Mouse (Mus musculus) spleen, postnatal 14 days (tissue): ENCODE results near the gene Ptprm.

ENCODE experiments used
- DNase-seq, 2 experiments: peaks; one replicate each; pipeline ENCODE4 v3.0.0; 2021 to 2022; ENCODE audit warnings: low spot score in 2 of 2

Ptprm gene

DNA sequence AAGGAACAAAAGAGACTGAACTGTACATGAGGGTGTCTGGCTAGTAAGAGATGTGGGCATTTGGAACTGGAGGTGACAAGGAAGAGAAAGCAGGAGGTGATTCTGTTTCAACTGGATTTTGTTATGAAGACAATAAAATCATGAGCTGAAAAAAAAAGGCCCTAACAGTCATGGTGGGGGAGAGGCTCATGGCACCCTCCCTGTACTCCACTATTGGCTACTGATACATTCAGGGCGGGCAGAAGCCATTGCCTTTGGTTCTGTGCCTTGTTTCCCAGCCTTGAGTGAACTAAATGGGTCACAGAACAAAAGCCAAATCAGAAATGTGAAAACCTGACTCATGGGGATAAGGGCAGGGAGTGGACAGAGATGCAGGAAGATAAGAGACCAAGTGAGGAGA, 575.2 kb downstream of the Ptprm start:
- DNase-seq: no peak

DNA sequence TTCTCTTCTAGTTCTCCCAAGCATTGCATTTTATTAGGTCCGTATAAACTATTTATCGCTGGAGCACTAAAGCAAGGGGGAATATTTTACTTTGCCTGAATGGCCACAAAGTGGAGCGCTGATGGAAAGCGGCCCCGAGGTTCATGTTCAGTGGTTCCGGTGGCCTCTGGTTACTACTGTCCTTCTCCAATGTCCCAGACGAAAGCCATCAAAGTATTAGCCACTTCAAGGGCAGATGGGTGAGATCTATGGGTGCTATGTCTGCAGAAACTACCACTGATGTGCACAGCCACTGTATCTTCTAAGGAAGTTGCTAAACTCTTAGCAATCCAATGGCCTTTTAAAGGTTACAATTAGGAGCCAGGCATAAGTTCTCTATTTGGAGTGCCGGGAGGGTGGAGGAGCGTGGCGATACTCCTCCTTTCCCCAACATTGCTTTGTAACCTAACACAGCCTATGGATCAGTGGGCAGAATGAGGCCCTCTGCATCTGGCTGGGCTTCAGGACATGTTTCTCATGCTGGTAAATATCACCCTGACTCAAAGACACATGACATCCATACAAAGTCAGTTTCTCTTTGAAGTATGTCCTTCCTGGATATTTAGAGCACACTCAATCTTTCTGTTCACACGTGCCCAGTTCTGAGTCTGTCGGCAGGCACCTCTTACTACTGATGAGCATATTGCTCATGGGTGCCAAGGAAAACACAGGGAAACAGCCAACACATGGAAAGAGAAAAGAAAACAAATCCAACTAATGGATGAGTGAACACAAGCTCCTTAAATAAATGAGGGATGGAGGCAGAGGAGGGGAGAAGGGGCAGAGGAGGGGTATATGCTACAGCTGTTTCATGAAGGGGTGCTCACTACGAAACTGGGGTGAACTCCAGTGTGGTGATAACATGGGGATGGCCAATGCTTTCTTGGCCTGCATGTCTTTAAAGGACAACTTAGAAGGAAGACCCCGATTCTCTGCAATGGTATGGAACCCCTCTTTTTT, 584.6 kb downstream of the Ptprm start:
- DNase-seq: no peak

DNA sequence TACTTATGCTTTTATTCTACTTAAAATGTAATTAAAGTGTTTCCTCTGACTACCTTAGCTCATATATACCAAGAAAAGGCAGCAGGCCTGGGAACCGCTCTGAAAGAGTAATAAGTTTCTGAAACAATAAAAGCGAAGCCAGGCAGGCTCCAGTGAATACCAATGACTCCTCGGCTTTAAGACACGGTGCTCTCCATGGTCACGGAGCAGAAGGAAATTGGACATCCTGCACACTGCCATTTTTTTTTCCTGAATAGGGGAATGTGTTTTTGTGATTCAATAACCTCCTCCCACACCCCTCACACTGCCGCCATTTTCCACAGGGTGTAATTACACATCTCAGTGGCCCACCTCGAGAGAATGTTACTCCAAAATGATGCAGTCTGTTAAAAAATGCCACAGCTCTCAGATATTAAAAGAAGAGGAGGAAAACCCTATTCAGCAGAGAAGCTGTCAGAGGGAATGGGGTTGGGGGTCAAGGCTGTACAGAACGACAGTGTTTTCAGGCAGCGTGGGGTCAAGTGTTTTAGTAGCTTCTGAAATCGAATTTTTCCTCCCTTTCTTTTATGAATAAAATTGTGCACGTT, 585.5 kb downstream of the Ptprm start:
- no peak for DNase-seq

DNA sequence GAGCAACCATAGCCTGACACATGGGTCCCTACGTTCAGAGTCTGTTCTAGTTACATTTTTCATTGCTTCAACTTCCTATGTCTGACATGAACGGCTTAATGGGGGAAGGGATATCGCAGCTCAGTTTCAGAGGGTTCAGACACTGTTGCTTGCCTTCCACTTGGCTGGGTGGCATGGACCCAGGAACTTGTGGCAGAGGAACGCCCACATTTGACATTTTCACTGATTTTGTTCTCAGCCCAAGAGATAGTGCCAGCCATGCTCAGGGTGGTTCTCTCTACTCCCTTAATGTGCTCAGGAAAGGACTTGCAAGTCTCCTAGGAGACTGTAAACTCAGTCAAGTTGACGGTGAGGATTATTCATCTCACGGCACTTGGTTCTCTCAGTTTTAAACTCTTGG, 588.1 kb downstream of the Ptprm start:
- no peak for DNase-seq

DNA sequence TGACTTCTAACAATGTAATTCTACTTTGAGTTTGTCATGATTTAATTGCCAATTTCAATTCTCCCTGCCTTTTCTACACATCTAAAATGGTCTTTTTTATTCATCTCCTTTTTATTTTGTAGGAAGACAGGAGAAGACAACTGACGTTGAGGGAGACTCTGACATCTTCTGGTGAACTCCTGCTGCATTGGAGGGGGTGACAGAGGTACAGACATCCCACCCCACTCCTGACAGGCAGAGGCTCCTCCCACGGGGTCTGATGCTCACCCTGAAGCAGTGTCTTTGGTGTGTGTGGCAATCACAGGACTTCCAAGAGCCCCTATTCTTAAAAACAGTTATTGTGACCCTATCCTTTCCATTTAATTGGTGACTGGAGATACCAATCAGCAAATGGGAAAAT, 589.8 kb downstream of the Ptprm start:
- DNase-seq: no peak

DNA sequence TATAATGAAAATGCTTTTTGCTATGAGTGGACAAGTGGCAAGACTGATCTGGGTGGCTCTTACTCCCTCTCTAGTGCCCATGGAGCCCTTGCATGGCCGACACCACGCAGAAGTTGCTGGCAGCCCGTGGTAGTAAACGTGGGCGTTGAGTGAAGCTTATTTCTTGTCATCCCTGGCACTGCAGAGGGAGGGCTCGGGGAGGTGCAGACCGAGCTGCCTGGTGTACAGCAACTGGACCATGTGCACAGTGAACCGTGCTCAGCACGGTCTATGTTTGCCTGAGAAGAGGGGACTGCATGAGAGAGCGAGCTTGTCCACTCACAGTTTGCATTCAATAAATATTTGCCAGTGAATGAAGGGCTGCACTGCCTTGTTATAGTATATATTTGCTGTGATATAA, 591.5 kb downstream of the Ptprm start:
- no peak for DNase-seq

DNA sequence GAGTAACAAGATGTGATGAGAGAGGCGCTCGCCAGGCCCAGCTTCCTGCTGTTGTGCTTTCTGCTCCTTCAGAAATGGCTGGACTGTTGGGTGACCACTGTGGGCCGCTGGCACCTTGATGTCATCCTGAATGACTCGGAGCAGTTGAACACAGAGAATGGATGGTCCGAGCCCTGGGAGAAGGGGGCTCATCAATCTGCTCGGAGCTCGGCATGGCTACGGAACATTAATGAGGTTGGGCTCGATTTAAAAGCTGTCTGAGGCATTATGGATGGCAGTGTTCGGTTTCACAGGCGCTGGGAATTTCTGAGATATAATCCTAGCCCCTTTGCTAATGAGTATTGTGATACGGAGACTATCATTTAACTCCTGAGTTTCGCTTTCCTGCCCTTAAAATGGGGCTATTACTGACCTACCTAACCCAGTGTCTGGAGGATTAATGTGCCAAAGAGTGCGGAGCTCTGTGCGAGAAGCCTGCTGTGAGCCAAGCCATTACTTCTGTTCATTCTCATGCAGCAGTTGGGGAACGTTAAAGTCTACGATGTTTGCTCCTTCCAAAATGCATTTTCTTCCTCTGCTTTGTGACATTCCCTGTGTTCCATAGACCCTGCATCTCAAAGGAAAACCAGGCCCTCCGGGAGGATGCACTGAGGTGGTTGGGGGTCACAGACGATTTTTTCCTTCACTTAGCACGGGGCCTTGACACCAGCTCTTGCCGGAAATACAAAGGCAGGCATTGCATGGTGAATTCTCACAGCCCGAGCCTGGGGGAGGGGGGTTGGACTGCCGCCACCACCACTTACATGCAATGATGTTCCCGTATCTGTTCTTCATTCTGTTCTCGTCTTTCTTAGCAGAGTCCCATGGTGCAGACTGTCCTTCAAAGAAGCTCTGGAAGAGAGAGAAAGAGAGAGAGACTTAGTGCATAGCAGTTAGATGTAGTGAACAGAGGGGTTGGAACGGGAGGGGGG, 592.6 kb downstream of the Ptprm start:
- no peak for DNase-seq

DNA sequence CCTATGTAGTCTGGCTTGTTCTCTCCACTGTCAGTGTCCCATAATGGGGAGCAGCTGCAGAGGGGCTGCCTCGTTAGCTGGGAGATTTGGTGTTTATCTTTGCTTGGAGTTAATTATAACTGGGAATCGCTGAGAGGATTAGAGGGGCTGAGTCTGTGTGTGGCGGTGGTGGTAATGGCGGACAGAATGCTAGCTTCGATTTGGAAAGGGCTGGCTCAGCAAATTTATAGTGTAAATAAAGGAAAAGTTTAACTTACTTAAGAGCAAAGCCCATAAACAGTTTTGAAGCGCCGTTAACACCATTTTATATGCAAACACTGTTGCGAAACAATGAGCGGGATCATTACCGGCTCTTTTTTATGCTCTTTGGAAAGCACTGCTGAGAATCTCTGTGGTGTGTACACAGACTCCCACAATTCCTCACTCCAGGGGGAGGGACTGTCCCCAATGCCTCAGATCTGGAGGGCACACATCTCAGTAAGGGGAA, 597.2 kb downstream of the Ptprm start:
- no peak for DNase-seq

DNA sequence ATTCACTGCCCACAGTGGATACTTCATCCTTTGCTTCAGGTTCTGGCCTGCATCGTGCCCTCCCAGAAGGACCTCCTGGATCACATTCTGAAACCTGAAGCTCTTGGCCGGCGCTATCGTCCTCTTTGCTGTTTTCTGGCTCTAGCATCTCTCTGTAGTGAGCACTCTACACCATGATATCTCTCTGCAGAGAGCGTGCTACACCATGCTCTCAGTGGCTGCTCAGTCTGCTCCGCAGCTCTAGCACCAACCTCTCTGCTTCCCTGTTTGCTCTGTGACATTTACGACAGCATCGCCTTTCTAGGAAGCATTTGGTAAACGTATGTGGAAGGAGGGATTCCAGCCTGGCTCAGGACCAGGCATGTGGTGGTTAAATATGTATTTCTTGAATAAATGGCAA, 597.8 kb downstream of the Ptprm start:
- DNase-seq: no peak

DNA sequence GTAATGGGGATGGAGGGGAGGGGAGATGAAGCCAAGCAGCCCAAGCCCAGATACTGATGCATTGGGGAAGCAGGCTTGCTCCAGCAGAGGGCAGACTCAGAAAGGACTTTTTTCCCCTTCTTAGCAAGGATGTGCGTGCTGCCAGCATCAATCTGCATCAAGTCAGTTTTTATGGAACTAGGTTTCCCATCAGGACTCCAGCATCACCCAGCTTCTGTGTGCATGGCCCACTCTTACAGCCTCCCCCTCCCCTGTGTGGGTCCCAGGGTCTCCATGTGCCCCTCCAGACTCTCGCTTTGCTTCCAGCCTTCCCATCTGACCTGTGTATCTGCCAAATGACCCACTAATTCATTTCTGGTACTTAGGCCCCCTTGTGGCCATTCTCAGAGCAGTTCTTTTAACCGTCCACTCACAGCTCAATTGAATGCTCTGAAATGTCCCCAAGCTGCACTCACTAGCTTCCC, 599.0 kb downstream of the Ptprm start:
- no peak for DNase-seq

DNA sequence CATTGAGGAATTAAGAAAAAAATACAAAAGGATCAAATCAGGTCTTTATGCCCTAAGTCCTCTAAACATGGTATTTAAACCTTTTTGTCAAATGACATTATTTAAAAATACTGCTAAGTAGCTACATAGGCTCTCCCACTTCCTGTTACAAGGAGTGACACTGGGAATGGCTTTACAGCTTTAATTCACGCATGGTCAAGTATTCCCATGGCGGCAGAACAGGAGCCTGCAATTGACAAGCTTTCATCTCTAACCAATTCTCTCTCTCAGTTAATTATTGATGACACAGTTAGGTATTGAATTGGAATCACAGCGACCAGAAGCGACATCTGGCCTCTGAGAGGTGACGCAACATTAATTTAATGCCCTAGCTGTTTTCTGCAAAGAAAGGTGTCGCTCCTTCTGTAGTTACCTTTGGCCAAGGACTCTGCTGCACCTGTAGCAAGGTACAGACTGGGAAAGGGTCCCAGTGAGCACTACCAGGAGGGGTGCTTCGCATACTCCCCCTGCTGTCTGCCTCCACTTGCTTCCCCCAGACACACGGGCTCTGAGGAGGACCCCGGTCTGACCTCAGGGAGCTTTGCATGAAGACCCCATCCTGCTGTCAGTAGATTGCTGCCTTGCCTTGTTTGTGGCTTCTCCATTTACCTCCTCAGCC, 599.9 kb downstream of the Ptprm start:
- no peak for DNase-seq

DNA sequence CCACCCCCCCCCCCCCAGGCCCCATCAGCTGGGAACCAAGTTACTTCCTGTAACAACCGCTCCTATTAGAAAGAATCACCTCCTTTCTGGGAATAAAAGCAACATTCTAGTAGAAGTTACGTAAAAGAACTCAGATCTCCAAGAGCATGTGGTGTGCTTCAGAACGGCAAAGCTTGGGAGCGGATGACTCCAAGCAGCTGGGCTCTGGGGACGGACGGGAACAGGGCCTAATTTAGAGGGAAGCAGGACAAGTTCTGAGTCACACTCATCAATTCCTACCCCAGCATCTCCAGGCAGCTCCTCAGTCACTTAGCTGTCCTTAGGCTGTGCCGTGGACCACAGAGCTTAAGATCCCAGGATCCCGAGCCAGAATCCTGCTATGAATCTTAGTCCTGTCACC, 602.5 kb downstream of the Ptprm start:
- no peak for DNase-seq

DNA sequence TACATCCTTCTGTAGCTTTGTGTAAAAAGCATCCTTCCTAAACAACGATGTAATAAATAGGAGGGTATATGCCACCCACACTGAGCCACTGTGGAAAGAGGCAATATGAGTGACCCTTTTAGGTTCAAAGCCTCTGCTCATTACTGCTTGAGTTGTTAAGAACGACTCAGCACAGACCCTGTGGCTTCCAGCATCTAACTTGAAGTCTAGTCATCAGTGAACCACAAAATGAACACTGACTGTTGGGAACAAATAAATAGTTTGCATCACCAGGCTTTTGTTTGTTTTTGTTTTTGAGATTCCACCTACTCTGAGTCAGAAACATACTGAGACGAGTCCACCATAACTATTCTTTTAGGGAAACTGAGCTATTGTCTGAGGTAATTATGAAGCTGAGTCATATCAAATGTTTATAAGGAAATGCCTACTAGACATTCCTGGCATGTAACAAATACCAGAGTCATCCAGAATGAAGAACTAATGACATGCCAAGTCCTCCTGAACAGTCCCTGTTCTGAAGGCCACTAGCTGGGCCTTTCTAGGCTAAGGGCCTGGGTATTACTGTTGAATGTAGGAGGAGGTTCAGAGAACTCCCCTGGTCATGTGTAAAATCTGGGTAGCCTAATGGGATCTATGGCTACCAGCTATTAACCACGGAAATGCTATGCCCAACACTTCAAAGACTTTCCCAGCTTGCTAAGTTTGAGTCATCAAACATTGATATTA, 603.6 kb downstream of the Ptprm start:
- DNase-seq: no peak

DNA sequence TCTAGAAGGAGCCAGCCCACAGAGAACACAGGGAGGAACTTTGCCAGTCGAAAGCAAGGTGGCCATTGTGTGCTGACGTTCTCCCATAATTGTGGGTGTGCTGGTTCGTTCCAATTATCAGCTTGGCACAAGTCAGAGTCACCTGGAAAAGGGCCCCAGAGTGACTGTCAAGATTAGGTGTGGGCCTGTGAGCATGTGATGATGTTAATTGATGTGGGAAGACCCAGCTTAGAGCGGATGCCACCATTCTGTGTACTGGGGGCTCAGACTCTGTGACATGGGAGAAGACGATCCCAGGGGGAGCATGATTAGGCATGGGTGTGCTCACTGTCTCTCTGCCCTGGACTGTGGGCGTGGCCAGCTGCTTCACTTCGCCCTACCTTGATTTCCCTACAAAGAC, 604.3 kb downstream of the Ptprm start:
- DNase-seq: no peak

DNA sequence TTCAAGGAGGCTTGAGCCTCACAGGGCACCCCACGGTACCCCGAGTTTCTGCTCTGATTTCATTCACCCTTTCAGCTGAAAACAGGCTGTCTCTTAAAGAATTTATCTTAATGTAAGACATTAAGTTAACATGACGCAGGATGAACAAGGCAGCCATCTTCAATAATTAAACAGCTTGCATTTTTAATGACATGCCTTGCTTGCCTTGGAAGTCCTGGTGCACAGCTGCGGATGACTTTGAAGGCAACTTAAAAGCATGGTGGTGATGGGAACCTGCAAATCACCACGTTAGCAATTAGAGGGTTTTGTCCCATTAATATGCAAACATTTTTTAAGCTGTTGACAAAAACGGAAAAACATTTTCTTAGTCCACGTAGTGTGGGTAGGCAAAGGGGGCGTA, 607.8 kb downstream of the Ptprm start:
- no peak for DNase-seq

DNA sequence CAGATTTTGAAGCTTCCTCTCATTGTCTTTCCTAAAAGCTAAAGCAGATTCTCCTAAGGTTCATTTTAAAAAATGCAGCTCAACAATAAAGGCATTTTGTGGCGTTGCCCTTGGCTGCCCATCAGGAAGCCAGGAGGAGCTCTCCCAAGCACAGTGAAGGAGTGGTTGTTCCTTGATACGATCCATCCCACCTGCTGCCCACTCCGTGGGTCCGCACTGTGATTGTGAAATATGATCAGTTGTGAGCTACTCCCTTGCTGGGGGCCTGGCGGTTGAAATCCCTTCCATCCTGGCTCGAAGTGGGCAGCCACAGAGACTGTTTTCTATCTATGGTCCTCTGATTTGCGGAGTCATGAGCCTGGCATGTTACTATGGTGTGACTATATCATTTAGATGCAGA, 610.9 kb downstream of the Ptprm start:
- DNase-seq: no peak

DNA sequence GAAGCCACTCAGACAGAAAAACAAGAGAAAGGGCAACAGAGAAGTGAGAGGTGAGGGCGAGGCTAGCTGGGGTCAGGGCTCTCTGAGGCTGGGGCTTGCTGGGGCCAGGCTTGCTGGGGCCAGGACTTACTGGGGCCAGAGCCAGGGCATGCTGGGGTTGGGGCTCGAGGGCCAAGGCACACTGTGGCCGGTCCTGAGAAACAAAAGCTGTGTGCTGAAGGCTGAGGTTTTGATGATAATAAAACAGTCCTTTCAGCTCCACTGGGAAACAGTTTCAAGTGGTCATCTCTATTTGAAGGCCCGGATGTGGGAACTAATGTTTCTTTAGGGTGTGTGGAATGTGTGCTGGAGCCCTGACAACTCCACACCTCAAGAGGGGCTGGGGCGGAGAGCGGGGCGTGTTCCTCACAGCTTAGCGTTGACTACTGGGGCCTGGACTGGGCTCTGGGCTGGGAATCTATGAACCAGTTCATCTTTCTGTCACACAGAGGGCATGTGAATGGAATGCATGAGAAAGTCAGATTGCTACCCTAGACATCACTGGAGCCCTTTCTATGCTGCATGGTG, 615.4 kb downstream of the Ptprm start:
- DNase-seq: no peak

DNA sequence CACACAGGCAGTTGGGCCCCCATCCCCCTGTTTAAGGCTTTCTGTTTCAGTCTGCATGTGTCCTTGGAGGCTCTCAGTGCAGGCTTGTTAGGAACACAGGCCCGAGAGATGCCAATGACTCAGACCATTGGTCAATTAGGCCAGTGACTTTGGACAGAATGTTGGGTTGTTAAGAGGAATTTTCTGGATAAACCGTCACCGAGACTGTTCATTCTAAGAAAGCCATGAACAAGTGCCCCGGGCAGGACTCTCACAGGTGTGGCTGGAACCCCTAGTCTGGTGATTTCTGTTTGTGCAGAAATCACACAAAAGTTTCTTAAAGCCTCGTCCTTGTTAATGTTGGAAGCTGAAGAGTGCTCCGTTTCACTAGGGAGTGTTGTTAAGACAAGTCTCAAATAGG, 615.9 kb downstream of the Ptprm start:
- no peak for DNase-seq

DNA sequence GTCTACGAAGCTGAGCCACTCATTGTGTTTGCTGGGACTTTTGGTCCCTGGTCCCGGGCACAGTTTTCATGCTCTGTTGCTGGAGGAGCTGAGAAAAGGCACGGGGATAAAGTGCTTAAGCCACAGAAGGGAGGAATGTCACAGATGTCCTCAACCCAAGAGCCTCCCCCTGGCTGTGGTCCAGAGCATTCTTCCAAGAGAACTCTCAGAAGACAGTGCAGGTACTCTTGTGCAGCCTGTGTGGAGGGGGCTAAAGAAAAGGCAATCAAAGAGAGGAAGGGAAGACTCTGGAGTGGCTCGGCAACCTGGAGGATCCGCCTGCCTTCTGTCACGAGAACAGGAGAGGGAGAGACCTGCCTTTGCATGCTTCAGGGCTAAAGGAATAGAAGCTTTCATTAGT, 617.8 kb downstream of the Ptprm start:
- DNase-seq: no peak

DNA sequence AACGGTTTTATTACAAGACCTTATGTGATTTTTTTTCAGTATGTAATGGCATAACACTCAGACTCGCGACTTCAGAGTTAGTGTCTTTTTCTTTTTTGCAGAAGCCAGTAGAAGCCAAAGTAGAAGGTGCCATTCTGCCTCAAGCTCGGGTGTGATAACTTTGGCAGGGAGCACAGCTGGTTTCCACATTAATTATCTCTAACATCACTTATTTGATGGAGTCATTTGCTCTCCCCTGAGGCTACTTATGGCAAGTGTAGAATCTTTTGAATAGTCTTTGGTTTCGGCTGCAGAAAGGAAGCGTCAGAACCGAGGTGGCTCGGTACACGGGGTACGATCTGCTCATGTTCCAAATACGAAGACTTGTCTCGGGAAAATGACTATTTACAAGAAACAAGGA, 620.7 kb downstream of the Ptprm start:
- DNase-seq: no peak
